Mouse (Mus musculus) embryonic fibroblast, embryonic 13.5 days (primary cell): ENCODE results near the gene BC048679. TPM values are rescaled to one million over a fixed set of nuclear protein-coding genes. Genes with fewer than 3 reads are reported as not detected.
"Not testable (repeated sequence)": the region's sequence is repeated elsewhere in the genome, so short reads cannot be mapped to it uniquely, and the experiment has no call there.

ENCODE experiments used
- H3K27ac ChIP-seq: 2 replicates; pipeline ENCODE4 v1.5.1; 2012; ENCODE audit warnings: low read length, control low read depth, inconsistent platforms; ENCODE audit not compliant: insufficient read depth
- H3K4me1 ChIP-seq: 2 replicates; pipeline ENCODE4 v1.6.1; 2011; ENCODE audit warnings: low read length; ENCODE audit not compliant: control insufficient read depth, insufficient read depth
- H3K4me3 ChIP-seq: 2 replicates; pipeline ENCODE4 v1.5.1; 2011; ENCODE audit warnings: mild to moderate bottlenecking, control low read depth, low read length; ENCODE audit not compliant: insufficient read depth
- CTCF ChIP-seq: IDR thresholded peaks from 2 replicates; pipeline ENCODE4 v1.5.1; 2011; ENCODE audit warnings: mild to moderate bottlenecking, control low read depth, low read length, moderate library complexity, borderline replicate concordance; ENCODE audit not compliant: insufficient read depth
- POLR2A ChIP-seq: IDR thresholded peaks from 2 replicates; pipeline ENCODE4 v1.6.1; 2011; ENCODE audit warnings: low read depth, mild to moderate bottlenecking, control low read depth, low read length, moderate library complexity
- polyA plus RNA-seq: library from polyadenylated mRNA; stranded (reverse); fragments of >200 nt; gene quantifications from 2 replicates; pipeline ENCODE4 v1.2.4, GENCODE M21; 2011; ENCODE audit warnings: low read depth; ENCODE audit not compliant: missing spikeins, insufficient read length

BC048679 gene
- polyA plus RNA-seq, 1 experiment, result not detected

DNA sequence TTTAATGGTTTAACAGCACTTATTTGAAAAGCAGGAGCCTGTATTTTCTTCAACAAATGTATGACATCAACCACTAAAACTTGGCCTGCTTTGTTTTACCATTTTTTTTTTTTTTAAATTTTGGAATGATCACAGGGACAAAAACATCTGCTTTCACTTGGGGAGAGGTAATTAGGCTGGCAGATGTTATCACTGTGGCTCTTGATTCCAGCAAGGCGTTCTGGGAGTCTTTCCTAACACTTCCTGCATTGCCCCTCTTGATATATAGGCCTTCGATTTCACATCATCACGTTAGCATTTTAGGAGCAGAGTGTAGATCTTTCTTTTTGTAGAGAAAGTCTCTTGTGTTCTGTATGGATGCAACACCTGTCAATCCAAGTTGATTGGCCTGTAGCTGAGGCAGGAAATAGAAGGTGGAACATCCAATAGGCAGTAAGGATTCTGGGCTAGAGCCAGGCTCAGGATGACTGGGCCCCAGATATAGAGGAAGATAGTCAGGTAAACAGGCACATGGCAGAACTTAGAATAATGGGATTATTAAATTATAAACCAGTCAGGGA lies 18.5 kb downstream of the BC048679 start:
- H3K4me3 ChIP-seq, result no peak overlapping the region
- no peak overlapping the region for H3K27ac ChIP-seq
- TF ChIP-seq POLR2A (no peak), CTCF (no peak)
- H3K4me1 ChIP-seq, result no peaks in the 10 kb centered on the region

- not testable (repeated sequence) for H3K4me3 ChIP-seq, H3K4me1 ChIP-seq, H3K27ac ChIP-seq
These were observed 19.8 kb downstream of the BC048679 start for GRCm38 (mm10) chr7:81478261-81478660.

DNA sequence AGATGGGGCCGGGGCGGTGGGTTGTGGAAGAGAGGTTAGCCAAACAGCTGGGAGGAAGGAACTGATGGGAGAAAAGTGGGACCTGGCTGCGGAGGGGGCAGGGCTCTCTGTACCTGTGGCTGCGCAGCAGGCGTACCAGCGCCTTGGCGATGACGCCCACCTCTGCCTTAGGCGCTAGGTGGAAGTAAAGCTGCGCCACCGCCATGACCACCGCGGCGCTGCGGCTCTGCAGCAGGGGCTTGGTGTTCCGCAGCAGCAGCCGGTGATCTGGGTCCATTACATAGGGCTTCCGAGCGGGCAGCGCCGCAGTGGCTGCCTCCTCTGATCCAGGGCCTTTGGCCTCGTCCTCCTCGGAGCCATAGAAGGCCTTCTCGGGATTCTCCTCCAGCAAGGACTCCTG lies 21.2 kb downstream of the BC048679 start:
- no peak for TF ChIP-seq POLR2A
- TF ChIP-seq CTCF, result no peak
- Histone ChIP-seq H3K27ac (no peak overlapping the region), H3K4me3 (no peak overlapping the region)

GRCm38 (mm10) chr7:81475221-81475620 lies 22.9 kb downstream of the BC048679 start:
- H3K4me1 ChIP-seq, result no peaks in the 10 kb centered on the region
- TF ChIP-seq CTCF, result no peak
- TF ChIP-seq POLR2A, result no peak
- H3K4me3 ChIP-seq, result no peak overlapping the region
- no peak overlapping the region for H3K27ac ChIP-seq

More for the DNA sequence above, 21.2 kb downstream of the BC048679 start:
- H3K4me1 ChIP-seq, result no peaks in the 10 kb centered on the region

- Histone ChIP-seq H3K4me3 (no peak overlapping the region), H3K27ac (no peak overlapping the region), H3K4me1 (peaks cover 2% of the 10 kb centered on the region; the same call in 1 of the 2 replicates)
- no peak for TF ChIP-seq CTCF
- no peak for TF ChIP-seq POLR2A
These were observed 33.1 kb downstream of the BC048679 start for GRCm38 (mm10) chr7:81464906-81465450.

DNA sequence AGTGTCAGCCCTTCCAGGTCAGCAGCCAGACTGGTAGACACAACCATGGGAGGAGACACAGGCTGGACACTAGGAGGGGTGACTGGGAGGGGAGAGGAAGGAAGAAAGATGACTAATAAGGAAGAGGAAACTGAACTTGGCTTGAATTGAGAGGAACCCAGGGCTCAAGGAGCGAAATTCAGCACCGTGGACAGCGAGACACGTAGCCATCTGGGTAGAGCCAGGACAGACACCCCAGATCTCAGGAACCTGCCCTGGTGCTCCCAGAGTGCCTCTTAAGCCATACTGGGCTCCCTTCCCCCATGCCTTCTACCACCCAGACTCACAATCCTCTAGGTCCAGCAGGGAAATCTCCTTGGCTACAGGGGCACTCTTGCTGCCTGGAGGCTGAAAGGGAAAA lies 34.0 kb downstream of the BC048679 start:
- Histone ChIP-seq H3K4me1 (peaks cover 2% of the 10 kb centered on the region; the same call in 1 of the 2 replicates), H3K4me3 (no peak overlapping the region), H3K27ac (no peak overlapping the region)
- TF ChIP-seq CTCF, result no peak
- TF ChIP-seq POLR2A, result no peak

DNA sequence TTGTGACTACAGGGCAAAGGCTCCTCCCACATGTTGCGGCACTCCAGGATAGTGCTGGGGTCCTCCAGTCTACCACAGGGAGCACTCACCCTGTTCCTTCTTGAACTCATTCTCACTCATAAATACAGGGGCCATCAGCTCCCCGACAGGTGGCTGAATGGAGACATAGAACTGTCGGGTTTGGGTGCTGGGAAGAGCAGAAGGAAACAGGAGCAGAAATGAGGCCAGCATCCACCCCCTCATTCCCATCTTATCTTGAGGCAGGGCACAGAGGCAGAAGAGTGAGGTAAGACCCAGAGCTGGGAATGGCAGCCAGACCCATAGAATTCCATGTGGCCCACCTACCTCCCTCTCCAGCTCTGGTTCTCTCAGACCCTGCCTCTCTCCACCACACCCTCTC lies 35.3 kb downstream of the BC048679 start:
- H3K4me1 ChIP-seq, result peaks cover 2% of the 10 kb centered on the region; the same call in 1 of the 2 replicates
- H3K4me3 ChIP-seq, result no peak overlapping the region
- H3K27ac ChIP-seq, result no peak overlapping the region
- no peak for TF ChIP-seq POLR2A
- TF ChIP-seq CTCF, result no peak

DNA sequence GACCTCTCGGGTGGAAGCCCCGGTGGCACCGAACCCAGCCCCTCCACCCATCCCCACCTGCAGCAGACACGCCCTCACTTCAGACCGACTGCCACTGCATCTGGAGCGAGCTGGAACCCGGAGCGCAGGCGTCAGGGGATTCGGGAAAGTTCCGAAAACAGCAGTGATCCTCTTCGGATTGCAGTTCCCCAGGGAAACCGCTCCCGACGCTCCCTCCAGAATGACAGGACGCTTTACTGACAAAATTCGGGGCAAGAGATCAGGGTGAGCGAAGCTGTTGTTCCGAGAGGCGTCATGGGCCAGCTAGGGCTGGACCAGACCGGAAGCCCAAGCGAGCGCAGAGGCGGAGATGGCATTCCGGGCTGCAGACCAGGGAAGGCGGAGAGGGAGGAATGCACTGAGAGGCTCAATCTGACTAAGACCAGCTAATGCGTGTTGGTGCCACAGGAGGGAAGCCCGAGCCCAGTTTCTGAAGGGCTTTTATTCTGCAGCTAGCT lies 42.9 kb downstream of the BC048679 start, which contains the start of gene Cpeb1:
Cpeb1 (minus strand) TSS at position 311 of the 497 bp plus-strand sequence.
- Histone ChIP-seq H3K4me3 (peak within 1 kb of the TSS; percentile 88), H3K27ac (peak within 1 kb of the TSS; percentile 0; the same call in 1 of the 2 replicates), H3K4me1 (no peaks in the 10 kb centered on the region)
- TF ChIP-seq CTCF (0 out of 2 replicates have a peak, but pooled peaks have one; percentile 47), POLR2A (peak; percentile 60)

- no peak overlapping the region for H3K27ac ChIP-seq
- no peaks in the 10 kb centered on the region for H3K4me1 ChIP-seq
- TF ChIP-seq CTCF (no peak), POLR2A (0 out of 2 replicates have a peak, but pooled peaks have one; percentile 9)
- peak overlapping the region; percentile 88 for H3K4me3 ChIP-seq
These were observed 43.6 kb downstream of the BC048679 start for GRCm38 (mm10) chr7:81454331-81455039.
